Mouse (Mus musculus) ovary, postnatal 10 days (tissue): ENCODE results near the gene Txndc17.

ENCODE experiments used
- DNase-seq: peaks from one replicate; pipeline ENCODE4 v3.0.0; 2022; ENCODE audit warnings: low spot score

The Txndc17 gene

DNA sequence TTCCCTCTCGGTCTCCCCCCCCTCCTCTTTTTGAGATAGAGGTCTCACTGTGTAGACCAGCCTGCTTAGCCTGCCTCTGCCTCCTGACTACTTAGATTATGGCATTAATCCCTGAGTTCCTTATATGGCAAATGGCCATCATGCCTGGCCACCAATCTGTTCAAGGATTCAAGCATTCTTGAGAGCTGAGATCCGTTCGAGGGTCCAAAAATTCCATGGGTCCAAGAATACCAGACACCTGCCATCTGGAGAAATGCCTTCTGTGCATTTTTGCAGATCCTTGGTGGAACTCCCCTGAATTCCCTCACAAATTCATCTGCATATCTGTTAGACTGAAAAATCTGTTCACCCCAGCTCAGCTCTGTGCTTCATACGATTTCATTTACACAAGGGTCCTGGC lies 16.1 kb downstream of the Txndc17 start:
- no peak for DNase-seq

DNA sequence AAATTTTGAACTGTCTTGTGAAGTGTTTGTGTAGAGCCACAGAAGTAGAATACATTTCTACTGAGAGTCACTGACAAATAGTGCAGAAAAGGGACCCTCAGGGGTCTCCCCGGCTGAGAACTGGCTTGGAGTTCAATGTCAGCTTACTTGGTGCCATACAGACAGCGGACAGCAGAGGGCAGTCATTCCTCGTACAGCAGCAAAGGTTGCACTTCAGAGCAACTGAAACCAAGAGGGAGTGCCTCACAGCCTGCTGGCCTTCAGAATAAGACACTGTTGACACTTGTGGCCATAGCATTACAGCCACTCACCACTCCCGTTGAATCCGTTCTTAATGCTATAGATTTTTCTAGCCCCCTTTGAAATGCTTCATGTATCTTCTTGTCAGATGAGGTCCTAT lies 17.5 kb downstream of the Txndc17 start:
- DNase-seq: peak; percentile 42

- no peak for DNase-seq
Observed at GRCm38 (mm10) chr11:72226020-72226791, 18.9 kb downstream of the Txndc17 start.

DNA sequence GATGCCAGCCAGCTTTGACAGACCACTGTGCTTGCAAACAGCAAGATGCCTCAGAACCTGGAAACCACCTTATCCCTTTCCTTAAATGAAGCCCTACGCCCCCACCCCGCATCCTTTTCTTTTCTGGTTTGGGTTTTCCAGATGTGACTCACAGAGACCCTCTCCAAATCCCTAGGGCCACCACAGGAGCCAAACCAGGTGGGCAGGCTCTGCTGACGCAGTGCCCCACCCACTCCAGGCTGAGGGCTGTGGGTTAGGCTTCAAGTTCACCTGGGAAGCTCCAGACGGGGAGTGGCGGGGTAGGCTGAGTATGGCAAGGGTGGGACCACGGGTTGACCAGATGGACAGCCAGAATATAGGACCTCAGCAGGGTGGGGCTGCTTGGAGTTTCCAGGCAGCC lies 19.6 kb downstream of the Txndc17 start:
- no peak for DNase-seq

- no peak for DNase-seq
Observed at GRCm38 (mm10) chr11:72228513-72228912, 21.2 kb downstream of the Txndc17 start.

DNA sequence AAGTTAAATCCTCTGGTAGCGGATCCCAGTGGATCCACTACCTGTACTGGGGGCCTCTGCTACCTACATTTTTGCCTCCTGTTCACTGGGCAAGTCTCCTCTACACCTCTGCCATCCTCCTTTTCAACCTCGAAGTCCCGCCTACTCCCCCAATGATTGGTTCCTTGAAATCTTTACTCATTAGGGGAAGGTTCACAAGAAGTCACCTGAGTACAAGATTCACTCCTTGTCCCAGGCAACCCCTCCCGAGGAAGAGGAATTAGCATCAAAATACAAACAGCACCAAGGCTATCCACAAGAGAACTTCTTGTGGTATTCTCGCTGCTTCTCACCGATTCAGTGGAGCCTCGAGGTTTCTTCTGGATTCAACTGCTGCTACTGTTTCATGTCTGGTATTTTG lies 24.7 kb downstream of the Txndc17 start:
- DNase-seq: no peak

DNA sequence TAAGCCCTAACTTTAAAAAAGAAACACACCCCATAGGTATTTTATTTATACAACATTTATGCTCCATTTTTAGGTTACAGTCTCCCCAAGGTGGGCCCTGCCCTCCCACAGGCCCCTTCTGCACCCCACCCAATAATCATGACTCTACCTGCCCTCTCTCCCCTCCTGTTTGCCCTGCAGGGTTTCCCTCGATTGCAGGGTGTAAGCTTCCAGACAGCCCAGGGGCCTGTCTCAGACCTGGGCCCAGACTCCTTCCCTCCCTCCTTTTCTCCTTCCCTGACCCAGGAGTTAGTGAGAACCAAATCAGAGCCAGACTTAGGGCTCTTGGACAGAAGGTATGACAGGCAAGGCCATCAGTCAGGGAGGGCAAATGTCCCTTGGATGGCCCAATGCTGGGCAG lies 25.6 kb downstream of the Txndc17 start:
- no peak for DNase-seq

- DNase-seq: no peak
Observed at GRCm38 (mm10) chr11:72234013-72234412, 26.7 kb downstream of the Txndc17 start.

- no peak for DNase-seq
Observed at GRCm38 (mm10) chr11:72240062-72240860, 32.9 kb downstream of the Txndc17 start.

GRCm38 (mm10) chr11:72245196-72245753 lies 37.9 kb downstream of the Txndc17 start:
- DNase-seq: no peak

DNA sequence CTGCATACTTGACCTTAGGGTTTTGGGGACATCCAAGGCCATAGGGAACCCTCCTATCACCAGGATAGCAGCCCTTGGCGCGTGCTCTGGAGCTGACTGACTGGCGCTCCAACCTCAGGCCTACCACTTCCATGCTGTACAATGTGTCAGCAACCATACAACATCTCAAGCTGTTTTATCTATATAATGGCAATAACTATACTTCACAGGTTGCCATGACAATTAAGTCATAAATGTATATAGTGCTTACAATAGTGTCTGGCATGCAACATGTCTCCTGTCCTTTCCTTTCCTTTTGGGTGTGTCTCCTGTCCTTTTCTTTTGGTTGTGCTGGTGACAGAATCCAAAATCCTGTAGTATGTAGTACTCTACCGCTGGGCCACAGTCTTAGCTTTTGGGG lies 48.3 kb downstream of the Txndc17 start:
- DNase-seq: no peak

DNA sequence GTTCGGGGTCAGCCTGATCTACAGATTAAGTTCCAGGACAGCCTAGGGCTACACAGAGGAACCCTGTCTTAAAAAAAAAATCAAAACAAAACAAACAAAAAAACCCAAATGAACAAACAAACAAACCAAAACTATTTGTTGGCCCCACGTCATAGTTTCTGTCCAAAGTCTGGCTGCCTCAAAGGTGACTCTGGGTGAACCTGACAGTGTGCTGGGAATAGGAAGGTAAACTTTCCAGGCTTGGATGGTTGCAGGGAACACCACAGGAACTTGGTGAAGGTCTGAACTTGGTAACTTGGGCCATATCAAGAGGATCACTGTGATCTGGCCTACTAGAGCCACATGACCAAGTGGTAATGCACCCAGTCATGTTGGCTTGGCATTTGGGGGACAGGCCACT lies 49.1 kb downstream of the Txndc17 start:
- no peak for DNase-seq
